8 mouse cellular contexts compared by ENCODE assay signal in genomic region chr2:37776016-37776415, GRCm38 (mm10). TPM values are rescaled to one million over a fixed set of nuclear protein-coding genes. Genes with fewer than 3 reads are reported as not detected.
DNase-seq lines count a peak whose midpoint lies in the region; ATAC-seq and TF ChIP-seq lines count a peak whose summit lies in the region.

Gene Crb2, plus strand, starts transcription at chr2:37776249.

- intact Hi-C loops in heart, postnatal 14 days (cut with DNase I): loop anchor here (10.0 kb wide), 1 partner anchor 381 kb away; no protein-coding TSS in a partner anchor

- H3K27ac ChIP-seq in heart, embryonic 10.5 days: peak within 1 kb of the TSS; percentile 88
- H3K27ac ChIP-seq in hindbrain, embryonic 16.5 days (ENCODE audit: low read depth, low read length): peak within 1 kb of the TSS; percentile 62; the same call in 1 of the 2 replicates
- H3K27ac ChIP-seq in midbrain, embryonic 14.5 days (replicated peaks; ENCODE audit: low read depth, low read length): peak within 1 kb of the TSS; percentile 67

- TF ChIP-seq POLR2A in brain, embryonic 14.5 days (IDR thresholded peaks at IDR 0.05; ENCODE audit: borderline replicate concordance, extremely low read depth, insufficient read depth, insufficient read length, poor library complexity, severe bottlenecking): 0 out of 2 replicates have a peak, but pooled peaks have one; percentile 17

- H3K9ac ChIP-seq in hindbrain, embryonic 16.5 days (ENCODE audit: low read depth, low read length): peak within 1 kb of the TSS; percentile 36
- H3K9ac ChIP-seq in midbrain, embryonic 14.5 days (replicated peaks; ENCODE audit: low read length): peak within 1 kb of the TSS; percentile 34

- DNase-seq in heart, embryonic 10.5 days (ENCODE audit: low spot score): peak; percentile 92
- no peak for DNase-seq in heart, postnatal 14 days
- peak; percentile 81 for DNase-seq in brain, embryonic 14.5 days (ENCODE audit: low read depth)
- DNase-seq in midbrain, embryonic 14.5 days: peak; percentile 65
- no peak for DNase-seq in layer of hippocampus, adult 11-12 months (ENCODE audit: low spot score)
- no peak for DNase-seq in thymus, postnatal 4 days
- DNase-seq in spleen, adult 18-20 months: no peak

- no peak for ATAC-seq in hindbrain, embryonic 16.5 days
- peak; percentile 34; the same call in 1 of the 2 replicates for ATAC-seq in midbrain, embryonic 14.5 days (ENCODE audit: low FRiP score, low TSS enrichment)

- WGBS in heart, embryonic 10.5 days: 0% methylated on average over 18 of the region's 18 CpGs
- 7% methylated on average over 13 of the region's 18 CpGs for WGBS in hindbrain, embryonic 16.5 days
- whole genome bisulfite sequencing in midbrain, embryonic 14.5 days: 2% methylated on average over 17 of the region's 18 CpGs

- H3K9me3 ChIP-seq in heart, embryonic 10.5 days: no peaks in the 10 kb centered on the region
- H3K9me3 ChIP-seq in hindbrain, embryonic 16.5 days (ENCODE audit: control insufficient read depth, low read length): no peaks in the 10 kb centered on the region
- H3K9me3 ChIP-seq in midbrain, embryonic 14.5 days (ENCODE audit: control insufficient read depth, low read length): no peaks in the 10 kb centered on the region

- H3K4me1 ChIP-seq in heart, embryonic 10.5 days: peaks cover 70% of the 10 kb centered on the region
- H3K4me1 ChIP-seq in hindbrain, embryonic 16.5 days (ENCODE audit: control insufficient read depth, insufficient read depth, low read depth, low read length): peaks cover 33% of the 10 kb centered on the region
- H3K4me1 ChIP-seq in midbrain, embryonic 14.5 days (ENCODE audit: control insufficient read depth, insufficient read depth, low read length): peaks cover 53% of the 10 kb centered on the region

- H3K27me3 ChIP-seq in heart, embryonic 10.5 days (ENCODE audit: insufficient read depth, poor library complexity, severe bottlenecking): no peaks in the 10 kb centered on the region
- no peaks in the 10 kb centered on the region for H3K27me3 ChIP-seq in hindbrain, embryonic 16.5 days (replicated peaks; ENCODE audit: control insufficient read depth, insufficient read depth, low read length)
- no peaks in the 10 kb centered on the region for H3K27me3 ChIP-seq in midbrain, embryonic 14.5 days (ENCODE audit: control insufficient read depth, insufficient read depth, low read length)

- H3K4me3 ChIP-seq in heart, embryonic 10.5 days: peak within 1 kb of the TSS; percentile 69
- peak within 1 kb of the TSS; percentile 31 for H3K4me3 ChIP-seq in hindbrain, embryonic 16.5 days (ENCODE audit: low read length)
- peak within 1 kb of the TSS; percentile 36 for H3K4me3 ChIP-seq in midbrain, embryonic 14.5 days (replicated peaks; ENCODE audit: low read depth, low read length)

- no peaks in the 10 kb centered on the region for H3K36me3 ChIP-seq in heart, embryonic 10.5 days
- H3K36me3 ChIP-seq in hindbrain, embryonic 16.5 days (ENCODE audit: control insufficient read depth, insufficient read depth, low read length): no peaks in the 10 kb centered on the region
- H3K36me3 ChIP-seq in midbrain, embryonic 14.5 days (ENCODE audit: control insufficient read depth, insufficient read depth, low read length): no peaks in the 10 kb centered on the region

- H3K4me2 ChIP-seq in hindbrain, embryonic 16.5 days (ENCODE audit: low read length): peak within 1 kb of the TSS; percentile 50
- H3K4me2 ChIP-seq in midbrain, embryonic 14.5 days (ENCODE audit: low read length): peak within 1 kb of the TSS; percentile 53

- TF ChIP-seq CTCF in brain, embryonic 14.5 days (IDR thresholded peaks at IDR 0.05; ENCODE audit: borderline replicate concordance, extremely low read depth, insufficient read depth, insufficient read length): no peak

RNA-seq across cellular contexts. Expression of gene Crb2, which starts in this region (rescaled TPM):
- polyA plus RNA-seq in heart, embryonic 10.5 days (2016; fragmentation: Nextera tagmentation; extraction: Ambion mirVana): 15.2 and 18.5 TPM in 2 replicates
- 1 to 10 TPM; 1.1 to 1.5 TPM for total RNA-seq in heart, postnatal 14 days (2021)
- 9.8 and 11.3 TPM in 2 replicates for polyA plus RNA-seq in brain, embryonic 14.5 days (2012; rRNA removed)
- 3.7 and 4.5 TPM in 2 replicates for polyA plus RNA-seq in hindbrain, embryonic 16.5 days (2015; fragmentation: Nextera tagmentation; extraction: Ambion mirVana)
- 3.5 and 5.8 TPM in 2 replicates for polyA plus RNA-seq in midbrain, embryonic 14.5 days (2014; fragmentation: Nextera tagmentation; extraction: Ambion mirVana)

Comparison
In these comparisons a context has a peak if more than half of its experiments do, and no peak if none do; other contexts are left out.
1. DNase-seq: peak in heart, embryonic 10.5 days (single experiment), brain, embryonic 14.5 days (single experiment) and midbrain, embryonic 14.5 days (single experiment); none in heart, postnatal 14 days (0 of 2), layer of hippocampus, adult 11-12 months (single experiment), thymus, postnatal 4 days (single experiment) and spleen, adult 18-20 months (0 of 2).
2. Peak in every context shown above with its lines, with median percentiles within 50 percentile points of each other: H3K27ac ChIP-seq and H3K4me3 ChIP-seq.